Mouse (Mus musculus) liver, embryonic 14.5 days (tissue): Measurements from ENCODE around the gene C1rl. TPM values are rescaled to one million over a fixed set of nuclear protein-coding genes. Genes with fewer than 3 reads are reported as not detected.
"Not testable (repeated sequence)": the region's sequence is repeated elsewhere in the genome, so short reads cannot be mapped to it uniquely, and the experiment has no call there.

Experiments
- ATAC-seq: fragments of 200-750 bp; cut with Nextera tagmentation; 2 replicates; pipeline ENCODE4 v1.8.0; 2017; ENCODE audit warnings: moderate number of reproducible peaks, mild to moderate bottlenecking, moderate library complexity; ENCODE audit not compliant: insufficient read depth
- DNase-seq, 3 experiments: peaks; one replicate each; pipeline ENCODE4 v3.0.0-alpha.2; 2012 to 2013; ENCODE audit warnings: low read depth in 3 of 3, low spot score in 3 of 3
- H3K27ac ChIP-seq: fragments of 300-500 bp; sonication (generic); 2 replicates; pipeline ENCODE4 v1.5.1; 2014; ENCODE audit warnings: moderate library complexity, mild to moderate bottlenecking, control low read depth, inconsistent platforms
- H3K27me3 ChIP-seq: fragments of 300-500 bp; sonication (generic); 2 replicates; pipeline ENCODE4 v1.6.1; 2014; ENCODE audit warnings: mild to moderate bottlenecking, low read length, moderate library complexity; ENCODE audit not compliant: control insufficient read depth, insufficient read depth
- H3K36me3 ChIP-seq: fragments of 300-500 bp; sonication (generic); replicated peaks from 2 replicates; pipeline ENCODE4 v1.6.1; 2014; ENCODE audit warnings: low read depth; ENCODE audit not compliant: control insufficient read depth, insufficient read depth
- H3K4me1 ChIP-seq, 2 experiments: fragments of 200-500 bp in 1 of 2; fragments of 300-500 bp in 1 of 2; sonication (generic) in 1 of 2; replicated peaks; 2 replicates each; pipeline ENCODE4 v1.6.1; 2012 to 2014; ENCODE audit warnings: antibody characterized with exemption in 1 of 2, inconsistent platforms in 1 of 2, low read length in 1 of 2; ENCODE audit not compliant: control insufficient read depth in 2 of 2, insufficient read depth in 2 of 2
- H3K4me2 ChIP-seq: fragments of 300-500 bp; sonication (generic); 2 replicates; pipeline ENCODE4 v1.6.1; 2014; ENCODE audit warnings: low read depth, mild to moderate bottlenecking, control low read depth, moderate library complexity
- H3K4me3 ChIP-seq, 2 experiments: fragments of 200-500 bp in 1 of 2; fragments of 300-500 bp in 1 of 2; sonication (generic) in 1 of 2; 2 replicates each; pipeline ENCODE4 v1.5.1; 2012 to 2014; ENCODE audit warnings: low read depth in 2 of 2, low read length in 2 of 2, mild to moderate bottlenecking in 2 of 2, control low read depth in 1 of 2, inconsistent platforms in 1 of 2, moderate library complexity in 1 of 2; ENCODE audit not compliant: insufficient read depth in 1 of 2
- H3K9ac ChIP-seq: fragments of 300-500 bp; sonication (generic); replicated peaks from 2 replicates; pipeline ENCODE4 v1.6.1; 2014; ENCODE audit warnings: mild to moderate bottlenecking, control low read depth, moderate library complexity
- H3K9me3 ChIP-seq: fragments of 300-500 bp; sonication (generic); 2 replicates; pipeline ENCODE4 v1.6.1; 2016; ENCODE audit warnings: low read length, mixed read lengths; ENCODE audit not compliant: control insufficient read depth
- CTCF ChIP-seq: IDR thresholded peaks from 2 replicates; pipeline ENCODE4 v1.5.1; 2016; ENCODE audit warnings: antibody characterized with exemption, low read depth, control low read depth
- EP300 ChIP-seq: IDR thresholded peaks from 2 replicates; pipeline ENCODE4 v1.6.1; 2016; ENCODE audit warnings: antibody characterized with exemption, low read depth
- WGBS: fragments of 180-500 bp; shearing (Covaris S2); extraction: QIAGEN DNeasy Blood & Tissue Kit; methylation state at CpG from one replicate; pipeline ENCODE4 v1.1.7; 2014; ENCODE audit not compliant: insufficient replicate concordance; 5-methylcytosine and 5-hydroxymethylcytosine counted together
- polyA plus RNA-seq, 2 experiments: library from polyadenylated mRNA; depleted of rRNA in 1 of 2; stranded (reverse) in 1 of 2; unstranded in 1 of 2; fragments of >200 nt; fragmentation: Nextera tagmentation in 1 of 2; extraction: Ambion mirVana in 1 of 2; gene quantifications; 2 replicates each; pipeline versions ENCODE4 v1.2.1 to v1.2.3; 2012 to 2014

The C1rl gene
- polyA plus RNA-seq, 2 experiments = 3.9 to 7.6 TPM

DNA sequence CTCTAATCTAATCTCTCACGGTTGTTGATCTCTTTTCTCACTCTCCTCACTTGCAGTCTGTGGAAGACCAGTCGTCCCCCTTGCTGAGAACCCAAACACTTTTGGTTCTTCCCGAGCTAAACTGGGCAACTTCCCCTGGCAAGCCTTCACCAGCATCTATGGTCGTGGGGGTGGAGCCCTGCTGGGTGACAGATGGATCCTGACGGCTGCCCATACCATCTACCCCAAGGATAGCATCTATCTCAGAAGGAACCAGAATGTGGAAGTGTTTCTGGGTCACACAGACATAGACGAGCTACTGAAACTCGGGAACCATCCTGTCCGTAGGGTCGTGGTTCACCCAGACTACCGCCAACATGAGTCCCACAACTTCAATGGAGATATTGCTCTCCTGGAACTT is 15.4 kb downstream of the C1rl start:
- no peak overlapping the region for H3K27ac ChIP-seq
- TF ChIP-seq CTCF (no peak), EP300 (no peak)
- no peaks in the 10 kb centered on the region for H3K27me3 ChIP-seq
- H3K4me2 ChIP-seq = no peak overlapping the region
- WGBS = 50% methylated on average over 10 of the region's 10 CpGs
- H3K4me1 ChIP-seq = peaks cover 0 to 3% of the 10 kb centered on the region in 2 experiments; a peak in 1 of 4 replicates
- H3K9me3 ChIP-seq = no peaks in the 10 kb centered on the region
- no peaks in the 10 kb centered on the region for H3K36me3 ChIP-seq
- ATAC-seq (no peak), DNase-seq (no peak)
- H3K9ac ChIP-seq = no peak overlapping the region
- no peak overlapping the region for H3K4me3 ChIP-seq

DNA sequence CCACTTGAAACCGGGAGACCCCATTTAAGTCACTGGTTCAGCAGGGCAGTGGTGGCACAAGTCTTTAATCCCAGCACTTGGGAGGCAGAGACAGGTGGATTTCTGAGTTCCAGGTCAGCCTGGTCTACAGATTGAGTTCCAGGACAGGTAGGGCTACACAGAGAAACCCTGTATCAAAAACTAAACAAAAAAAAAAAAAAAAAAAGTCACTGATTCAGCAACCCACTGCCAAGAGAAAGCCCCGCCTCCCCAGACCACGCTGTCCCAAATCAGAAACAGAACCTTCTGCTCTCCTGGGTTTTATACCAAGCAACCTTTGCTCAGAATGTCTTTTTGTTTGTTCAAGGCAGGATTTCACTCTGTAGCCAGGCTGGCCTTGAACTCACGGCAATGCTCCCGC is 16.3 kb downstream of the C1rl start:
- H3K4me1 ChIP-seq, H3K36me3 ChIP-seq, ATAC-seq, DNase-seq, H3K27ac ChIP-seq, H3K4me3 ChIP-seq, H3K27me3 ChIP-seq, H3K9ac ChIP-seq, H3K4me2 ChIP-seq, H3K9me3 ChIP-seq: not testable (repeated sequence)
- 64% methylated on average over 5 of the region's 5 CpGs for WGBS

- no peak overlapping the region for H3K4me3 ChIP-seq
- H3K36me3 ChIP-seq = no peaks in the 10 kb centered on the region
- ATAC-seq (no peak), DNase-seq (no peak)
- no peak overlapping the region for H3K4me2 ChIP-seq
- H3K27ac ChIP-seq = no peak overlapping the region
- WGBS = 39% methylated on average over 6 of the region's 6 CpGs
- no peaks in the 10 kb centered on the region for H3K9me3 ChIP-seq
- 0 out of 4 replicates have a peak, but pooled peaks cover 0 to 1% of the 10 kb centered on the region in 2 experiments for H3K4me1 ChIP-seq
- no peak overlapping the region for H3K9ac ChIP-seq
- TF ChIP-seq EP300 (no peak), CTCF (no peak)
- H3K27me3 ChIP-seq = no peaks in the 10 kb centered on the region
Observed at GRCm38 (mm10) chr6:124511936-124512335, 19.0 kb downstream of the C1rl start.

GRCm38 (mm10) chr6:124512355-124512836 is 19.5 kb downstream of the C1rl start, which contains the start of gene C1ra:
Gene C1ra (plus strand): TSS chr6:124512405.
- DNase-seq = no peak
- peak; percentile 75 for TF ChIP-seq CTCF
- no peak for TF ChIP-seq EP300
- no peak for ATAC-seq
- 4% methylated on average over 6 of the region's 6 CpGs for WGBS
- H3K4me2 ChIP-seq = peak within 1 kb of the TSS; percentile 38
- H3K4me3 ChIP-seq = peak within 1 kb of the TSS in 1 of 2 experiments; percentile 54; a peak in 2 of 4 replicates
- H3K27ac ChIP-seq = no peak within 1 kb of the TSS
- 0 out of 4 replicates have a peak, but pooled peaks cover 0 to 1% of the 10 kb centered on the region in 2 experiments for H3K4me1 ChIP-seq
- H3K9me3 ChIP-seq = no peaks in the 10 kb centered on the region
- H3K27me3 ChIP-seq = no peaks in the 10 kb centered on the region
- H3K9ac ChIP-seq = no peak within 1 kb of the TSS
- no peaks in the 10 kb centered on the region for H3K36me3 ChIP-seq

DNA sequence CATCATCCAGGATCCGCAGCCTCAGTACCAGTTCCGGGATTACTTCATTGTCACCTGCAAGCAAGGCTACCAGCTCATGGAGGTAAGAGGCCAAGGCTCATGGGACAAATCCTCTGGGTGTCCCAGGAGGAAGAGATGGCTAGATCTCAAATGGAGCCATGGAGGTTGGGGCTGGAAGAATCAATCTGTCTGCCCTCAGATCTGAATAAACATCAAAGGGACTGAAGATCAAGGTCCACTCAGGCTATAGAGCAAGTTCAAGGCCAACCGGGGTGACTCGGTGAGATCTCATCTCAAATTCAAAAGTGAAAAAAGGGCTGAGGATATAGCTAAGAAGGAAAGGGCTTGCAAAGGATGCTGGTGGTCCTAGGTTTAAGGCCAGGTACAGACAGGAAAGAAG is 24.8 kb downstream of the C1rl start:
- H3K4me3 ChIP-seq, H3K36me3 ChIP-seq, H3K27ac ChIP-seq, H3K9ac ChIP-seq, DNase-seq, H3K4me2 ChIP-seq, H3K27me3 ChIP-seq, H3K9me3 ChIP-seq, ATAC-seq, H3K4me1 ChIP-seq: not testable (repeated sequence)
- 92% methylated on average over 4 of the region's 4 CpGs for WGBS

- not testable (repeated sequence) for H3K27ac ChIP-seq, H3K27me3 ChIP-seq, H3K9ac ChIP-seq, DNase-seq, H3K4me1 ChIP-seq, H3K4me2 ChIP-seq, H3K4me3 ChIP-seq, H3K9me3 ChIP-seq, ATAC-seq, H3K36me3 ChIP-seq
- WGBS = 57% methylated on average over 7 of the region's 7 CpGs
Observed at GRCm38 (mm10) chr6:124522082-124522481, 29.2 kb downstream of the C1rl start.
